Mouse (Mus musculus): ENCODE results near the gene Gripap1. TPM values are rescaled to one million over a fixed set of nuclear protein-coding genes. Genes with fewer than 3 reads are reported as not detected.
"Not testable (repeated sequence)": the region's sequence is repeated elsewhere in the genome, so short reads cannot be mapped to it uniquely, and the experiment has no call there.

The Gripap1 gene
- polyA plus RNA-seq, 1 experiment from 2014 or later, result 40.3 TPM

GRCm38 (mm10) chrX:7782603-7783092 lies 6.9 kb upstream of the Gripap1 start:
- 75% methylated on average over 4 of the region's 4 CpGs for WGBS
- ATAC-seq (ENCODE audit: insufficient number of reproducible peaks, low FRiP score, low TSS enrichment, low read depth), result no peak

GRCm38 (mm10) chrX:7790309-7790708 lies 744 bp downstream of the Gripap1 start:
- WGBS, result 18% methylated on average over 5 of the region's 5 CpGs
- ATAC-seq (ENCODE audit: insufficient number of reproducible peaks, low FRiP score, low TSS enrichment, low read depth), result no peak
- Histone ChIP-seq H3K9me3 (no peaks in the 10 kb centered on the region), H3K4me3 (peak overlapping the region; percentile 54), H3K4me1 (peaks cover 5% of the 10 kb centered on the region; the same call in 1 of the 2 replicates), H3K9ac (peak overlapping the region; percentile 31; the same call in 1 of the 2 replicates), H3K36me3 (0 out of 2 replicates have a peak, but pooled peaks cover 3% of the 10 kb centered on the region), H3K4me2 (peak overlapping the region; percentile 44), H3K27ac (no peak overlapping the region), H3K27me3 (no peaks in the 10 kb centered on the region)

More at GRCm38 (mm10) chrX:7782603-7783092, 6.9 kb upstream of the Gripap1 start:
- H3K27me3 ChIP-seq, result no peaks in the 10 kb centered on the region
- H3K4me1 ChIP-seq, result no peaks in the 10 kb centered on the region
- H3K9ac ChIP-seq, result no peak overlapping the region
- H3K4me2 ChIP-seq, result no peak overlapping the region
- no peaks in the 10 kb centered on the region for H3K36me3 ChIP-seq
- no peak overlapping the region for H3K4me3 ChIP-seq
- no peak overlapping the region for H3K27ac ChIP-seq
- no peaks in the 10 kb centered on the region for H3K9me3 ChIP-seq

- H3K36me3 ChIP-seq, result 0 out of 2 replicates have a peak, but pooled peaks cover 3% of the 10 kb centered on the region
- H3K4me3 ChIP-seq, result no peak overlapping the region
- 56% methylated on average over 3 of the region's 3 CpGs for WGBS
- no peak for ATAC-seq (ENCODE audit: insufficient number of reproducible peaks, low FRiP score, low TSS enrichment, low read depth)
- H3K27me3 ChIP-seq, result no peaks in the 10 kb centered on the region
- H3K4me1 ChIP-seq, result peaks cover 5% of the 10 kb centered on the region; the same call in 1 of the 2 replicates
- H3K9me3 ChIP-seq, result no peaks in the 10 kb centered on the region
- no peak overlapping the region for H3K9ac ChIP-seq
- H3K27ac ChIP-seq, result no peak overlapping the region
- no peak overlapping the region for H3K4me2 ChIP-seq
Observed at GRCm38 (mm10) chrX:7793361-7793760, 3.8 kb downstream of the Gripap1 start.

GRCm38 (mm10) chrX:7795016-7795415 lies 5.5 kb downstream of the Gripap1 start:
- H3K36me3 ChIP-seq, result peaks cover 13% of the 10 kb centered on the region
- no peaks in the 10 kb centered on the region for H3K27me3 ChIP-seq
- H3K4me1 ChIP-seq, result peaks cover 5% of the 10 kb centered on the region; the same call in 1 of the 2 replicates
- no peaks in the 10 kb centered on the region for H3K9me3 ChIP-seq
- no peak overlapping the region for H3K4me2 ChIP-seq
- H3K27ac ChIP-seq, result no peak overlapping the region
- no peak overlapping the region for H3K4me3 ChIP-seq
- H3K9ac ChIP-seq, result no peak overlapping the region
- no peak for ATAC-seq (ENCODE audit: insufficient number of reproducible peaks, low FRiP score, low TSS enrichment, low read depth)
- 24% methylated on average over 7 of the region's 7 CpGs for WGBS

- 87% methylated on average over 3 of the region's 3 CpGs for WGBS
- Histone ChIP-seq H3K9me3 (no peaks in the 10 kb centered on the region), H3K27ac (no peak overlapping the region), H3K4me3 (no peak overlapping the region), H3K9ac (no peak overlapping the region), H3K4me2 (no peak overlapping the region), H3K27me3 (no peaks in the 10 kb centered on the region), H3K4me1 (no peaks in the 10 kb centered on the region), H3K36me3 (peaks cover 20% of the 10 kb centered on the region)
- no peak for ATAC-seq (ENCODE audit: insufficient number of reproducible peaks, low FRiP score, low TSS enrichment, low read depth)
Observed at GRCm38 (mm10) chrX:7797327-7797726, 7.8 kb downstream of the Gripap1 start.

- not testable (repeated sequence) for H3K4me2 ChIP-seq; ATAC-seq (ENCODE audit: insufficient number of reproducible peaks, low FRiP score, low TSS enrichment, low read depth); H3K4me1 ChIP-seq; H3K4me3 ChIP-seq; H3K9ac ChIP-seq; H3K9me3 ChIP-seq; H3K27ac ChIP-seq; H3K27me3 ChIP-seq
- H3K36me3 ChIP-seq, result peaks cover 31% of the 10 kb centered on the region
- WGBS, result 73% methylated on average over 2 of the region's 2 CpGs
Observed at GRCm38 (mm10) chrX:7802157-7802556, 12.6 kb downstream of the Gripap1 start.

GRCm38 (mm10) chrX:7815016-7815415 lies 25.5 kb downstream of the Gripap1 start:
- H3K36me3 ChIP-seq, result peaks cover 39% of the 10 kb centered on the region
- not testable (repeated sequence) for ATAC-seq (ENCODE audit: insufficient number of reproducible peaks, low FRiP score, low TSS enrichment, low read depth); H3K4me3 ChIP-seq; H3K4me2 ChIP-seq; H3K27ac ChIP-seq; H3K27me3 ChIP-seq; H3K9ac ChIP-seq; H3K4me1 ChIP-seq; H3K9me3 ChIP-seq
- WGBS, result 52% methylated on average over 8 of the region's 8 CpGs

GRCm38 (mm10) chrX:7821865-7822779 lies 32.6 kb downstream of the Gripap1 start, which contains the start of gene Kcnd1:
Gene Kcnd1, plus strand, starts transcription at chrX:7822289.
- Histone ChIP-seq H3K27me3 (no peaks in the 10 kb centered on the region), H3K27ac (no peak within 1 kb of the TSS), H3K9ac (0 out of 2 replicates have a peak within 1 kb of the TSS, but pooled peaks have one; percentile 20), H3K4me2 (peak within 1 kb of the TSS; percentile 55), H3K4me3 (peak within 1 kb of the TSS; percentile 46), H3K36me3 (peaks cover 19% of the 10 kb centered on the region), H3K4me1 (0 out of 2 replicates have a peak, but pooled peaks cover 8% of the 10 kb centered on the region), H3K9me3 (no peaks in the 10 kb centered on the region)
- peak; percentile 59 for ATAC-seq (ENCODE audit: insufficient number of reproducible peaks, low FRiP score, low TSS enrichment, low read depth)
- 23% methylated on average over 22 of the region's 24 CpGs for WGBS

- no peak overlapping the region for H3K4me2 ChIP-seq
- H3K9ac ChIP-seq, result no peak overlapping the region
- no peaks in the 10 kb centered on the region for H3K36me3 ChIP-seq
- no peaks in the 10 kb centered on the region for H3K9me3 ChIP-seq
- no peak overlapping the region for H3K4me3 ChIP-seq
- WGBS, result 87% methylated on average over 1 of the region's 1 CpGs
- no peak overlapping the region for H3K27ac ChIP-seq
- no peaks in the 10 kb centered on the region for H3K4me1 ChIP-seq
- H3K27me3 ChIP-seq, result no peaks in the 10 kb centered on the region
- ATAC-seq (ENCODE audit: insufficient number of reproducible peaks, low FRiP score, low TSS enrichment, low read depth), result no peak
Observed at GRCm38 (mm10) chrX:7837146-7837545, 47.6 kb downstream of the Gripap1 start.

GRCm38 (mm10) chrX:7840842-7841162 lies 51.2 kb downstream of the Gripap1 start:
- 19% methylated on average over 7 of the region's 7 CpGs for WGBS

GRCm38 (mm10) chrX:7841163-7842162 lies 51.9 kb downstream of the Gripap1 start, which contains the start of gene Otud5:
Gene Otud5, plus strand, starts transcription at chrX:7841364.
- Histone ChIP-seq H3K4me2 (peak within 1 kb of the TSS; percentile 56), H3K4me1 (no peaks in the 10 kb centered on the region), H3K9ac (peak within 1 kb of the TSS; percentile 67), H3K9me3 (no peaks in the 10 kb centered on the region), H3K4me3 (peak within 1 kb of the TSS; percentile 68), H3K36me3 (no peaks in the 10 kb centered on the region), H3K27ac (peak within 1 kb of the TSS; percentile 94), H3K27me3 (no peaks in the 10 kb centered on the region)
- ATAC-seq (ENCODE audit: insufficient number of reproducible peaks, low FRiP score, low TSS enrichment, low read depth), result peak; percentile 97
- WGBS, result 19% methylated on average over 74 of the region's 74 CpGs

More at GRCm38 (mm10) chrX:7840842-7841162, 51.2 kb downstream of the Gripap1 start:
- H3K27ac ChIP-seq, result peak overlapping the region; percentile 63; the same call in 1 of the 2 replicates
- H3K36me3 ChIP-seq, result no peaks in the 10 kb centered on the region
- H3K4me1 ChIP-seq, result no peaks in the 10 kb centered on the region
- peak overlapping the region; percentile 68 for H3K4me3 ChIP-seq
- H3K9me3 ChIP-seq, result no peaks in the 10 kb centered on the region
- H3K9ac ChIP-seq, result no peak overlapping the region
- H3K4me2 ChIP-seq, result peak overlapping the region; percentile 42
- ATAC-seq (ENCODE audit: insufficient number of reproducible peaks, low FRiP score, low TSS enrichment, low read depth), result no peak
- no peaks in the 10 kb centered on the region for H3K27me3 ChIP-seq

All from limb, embryonic 15.5 days (tissue).